ENCODE assay signal across 20 mouse cellular contexts in the genomic region with DNA sequence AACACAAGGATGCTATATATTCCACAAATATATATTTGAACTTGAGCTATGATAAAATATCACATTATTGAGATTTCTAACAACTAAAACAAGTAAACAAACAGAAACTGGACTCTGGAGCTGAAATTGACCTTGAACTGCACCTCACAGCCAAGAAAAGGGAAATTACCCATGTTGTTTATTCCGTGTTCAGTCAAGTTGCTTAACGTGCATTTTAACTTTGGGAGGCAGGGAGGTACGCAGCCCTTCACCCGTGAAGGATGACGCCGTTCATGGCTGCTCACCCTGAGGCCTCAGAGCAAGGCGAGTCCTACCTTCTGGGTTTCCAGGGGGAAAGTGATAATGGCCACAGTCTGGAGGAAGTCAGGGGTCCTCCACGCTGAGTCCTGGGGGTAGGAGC.
DNase-seq lines count a peak whose midpoint lies in the region; ATAC-seq lines count a peak whose summit lies in the region.
"Had no signal": no experiment of that assay in that cellular context is flagged by ENCODE, and none has a peak within 500 bp of the region (broad histone marks: within the 10 kb centered on the region; RNA-seq: fewer than 3 reads in every experiment).

No protein-coding gene starts in this region.

- DNase-seq in kidney, adult 18-20 months: peak; percentile 61
- DNase-seq in kidney, adult 9 months: peak; percentile 86
- peak; percentile 38 for DNase-seq in kidney, postnatal 14 days
- DNase-seq: adrenal gland, postnatal 14 days; cerebellum, adult 11-12 months; cerebellum, adult 9-10 months; cerebellum, postnatal 36 days; forebrain, postnatal 0 days; gastrocnemius, postnatal 14 days; heart, postnatal 10 days; heart, postnatal 4 days had no signal

- H3K9ac ChIP-seq in kidney, embryonic 15.5 days: no peak overlapping the region
- H3K9ac ChIP-seq in midbrain, embryonic 13.5 days (replicated peaks): no peak overlapping the region
- H3K9ac ChIP-seq: embryonic facial prominence, embryonic 13.5 days; forebrain, embryonic 13.5 days; forebrain, postnatal 0 days; hindbrain, embryonic 14.5 days had no signal

- no peak overlapping the region for H3K27ac ChIP-seq in kidney, embryonic 15.5 days
- H3K27ac ChIP-seq in midbrain, embryonic 13.5 days: no peak overlapping the region
- H3K27ac ChIP-seq: embryonic facial prominence, embryonic 13.5 days; forebrain, embryonic 13.5 days; hindbrain, embryonic 14.5 days had no signal

- no peaks in the 10 kb centered on the region for H3K36me3 ChIP-seq in kidney, embryonic 15.5 days
- no peaks in the 10 kb centered on the region for H3K36me3 ChIP-seq in midbrain, embryonic 13.5 days
- H3K36me3 ChIP-seq: embryonic facial prominence, embryonic 13.5 days had no signal

- 54% methylated on average over 8 of the region's 8 CpGs for WGBS in kidney, embryonic 15.5 days
- WGBS in midbrain, embryonic 13.5 days: 87% methylated on average over 8 of the region's 8 CpGs

- no peaks in the 10 kb centered on the region for H3K9me3 ChIP-seq in kidney, embryonic 15.5 days (replicated peaks)
- H3K9me3 ChIP-seq in midbrain, embryonic 13.5 days: no peaks in the 10 kb centered on the region
- H3K9me3 ChIP-seq: embryonic facial prominence, embryonic 13.5 days; forebrain, embryonic 13.5 days had no signal

- H3K27me3 ChIP-seq in kidney, embryonic 15.5 days: no peaks in the 10 kb centered on the region
- H3K27me3 ChIP-seq in midbrain, embryonic 13.5 days: no peaks in the 10 kb centered on the region
- H3K27me3 ChIP-seq: CH12.LX; embryonic facial prominence, embryonic 13.5 days had no signal

- H3K4me1 ChIP-seq in kidney, embryonic 15.5 days: 0 out of 2 replicates have a peak, but pooled peaks cover 3% of the 10 kb centered on the region
- no peaks in the 10 kb centered on the region for H3K4me1 ChIP-seq in midbrain, embryonic 13.5 days (replicated peaks)
- H3K4me1 ChIP-seq: embryonic facial prominence, embryonic 13.5 days had no signal

- H3K4me3 ChIP-seq in kidney, embryonic 15.5 days (replicated peaks): no peak overlapping the region
- H3K4me3 ChIP-seq in midbrain, embryonic 13.5 days (replicated peaks): no peak overlapping the region
- H3K4me3 ChIP-seq: embryonic facial prominence, embryonic 13.5 days; forebrain, embryonic 13.5 days had no signal

- ATAC-seq in kidney, embryonic 15.5 days (replicated peaks; ENCODE audit: low FRiP score): no peak
- no peak for ATAC-seq in granulocyte monocyte progenitor cell, adult 5-6 weeks (replicated peaks; ENCODE audit: poor library complexity, severe bottlenecking)
- no peak for ATAC-seq in midbrain, embryonic 13.5 days
- ATAC-seq: activated CD4-positive, CD25-positive, alpha-beta regulatory T cell, adult 4 months; forebrain, embryonic 13.5 days; forebrain, postnatal 0 days; Patski had no signal

- H3K4me2 ChIP-seq in kidney, embryonic 15.5 days: no peak overlapping the region
- H3K4me2 ChIP-seq in midbrain, embryonic 13.5 days (replicated peaks): no peak overlapping the region
- H3K4me2 ChIP-seq: embryonic facial prominence, embryonic 13.5 days; forebrain, embryonic 13.5 days; hindbrain, embryonic 14.5 days had no signal
